ENCODE assay signal across 8 mouse cellular contexts in genomic region chr1:166000601-166001120, GRCm38 (mm10). TPM values are rescaled to one million over a fixed set of nuclear protein-coding genes. Genes with fewer than 3 reads are reported as not detected.
A peak's percentile ranks its signal among the peaks of the same experiment; 100 is the strongest.
DNase-seq lines count a peak whose midpoint lies in the region; ATAC-seq and TF ChIP-seq lines count a peak whose summit lies in the region.

No protein-coding gene starts in this region.

- H3K4me3 ChIP-seq in left cerebral cortex, adult 2 months: peak overlapping the region; percentile 97
- peak overlapping the region; percentile 99 for H3K4me3 ChIP-seq in forebrain, embryonic 10.5 days
- peak overlapping the region; percentile 64 for H3K4me3 ChIP-seq in hindbrain, postnatal 0 days (ENCODE audit: low read length)
- H3K4me3 ChIP-seq in liver, embryonic 13.5 days (replicated peaks): peak overlapping the region; percentile 99
- peak overlapping the region; percentile 99 for H3K4me3 ChIP-seq in neural tube, embryonic 12.5 days

- ATAC-seq in hindbrain, postnatal 0 days: no peak
- no peak for ATAC-seq in liver, embryonic 13.5 days (ENCODE audit: low read depth)
- no peak for ATAC-seq in neural tube, embryonic 12.5 days (ENCODE audit: low FRiP score, low read depth)

- H3K9ac ChIP-seq in hindbrain, postnatal 0 days (replicated peaks; ENCODE audit: low read length): peak overlapping the region; percentile 99
- peak overlapping the region; percentile 98 for H3K9ac ChIP-seq in liver, embryonic 13.5 days
- H3K9ac ChIP-seq in neural tube, embryonic 12.5 days: peak overlapping the region; percentile 99; the same call in 1 of the 2 replicates

- peaks cover 57% of the 10 kb centered on the region for H3K4me1 ChIP-seq in forebrain, embryonic 10.5 days
- 0 out of 2 replicates have a peak, but pooled peaks cover 10% of the 10 kb centered on the region for H3K4me1 ChIP-seq in hindbrain, postnatal 0 days (ENCODE audit: insufficient read depth, low read length)
- H3K4me1 ChIP-seq in liver, embryonic 13.5 days (replicated peaks): peaks cover 46% of the 10 kb centered on the region
- H3K4me1 ChIP-seq in neural tube, embryonic 12.5 days: peaks cover 19% of the 10 kb centered on the region

- TF ChIP-seq CTCF in left cerebral cortex, adult 2 months (IDR thresholded peaks at IDR 0.05): no peak
- no peak for TF ChIP-seq CTCF in hindbrain, postnatal 0 days (IDR thresholded peaks at IDR 0.05; ENCODE audit: low read depth)

- peak overlapping the region; percentile 98; the same call in 1 of the 2 replicates for H3K27ac ChIP-seq in left cerebral cortex, adult 2 months
- peak overlapping the region; percentile 99 for H3K27ac ChIP-seq in forebrain, embryonic 10.5 days
- peak overlapping the region; percentile 91 for H3K27ac ChIP-seq in hindbrain, postnatal 0 days
- H3K27ac ChIP-seq in liver, embryonic 13.5 days: peak overlapping the region; percentile 88
- H3K27ac ChIP-seq in neural tube, embryonic 12.5 days: peak overlapping the region; percentile 79; the same call in 1 of the 2 replicates

- intact Hi-C loops in left cerebral cortex, adult 2 months (cut with DNase I): loop anchor here (2.0 to 10.0 kb wide), 4 partner anchors 254 to 536 kb away; partner anchors contain the start of genes Dcaf6, Ildr2, Mpc2 and Tada1

- DNase-seq in left cerebral cortex, adult 2 months (ENCODE audit: extremely low spot score in 1 of 2, low spot score in 2 of 2): no peak
- DNase-seq in left cerebral cortex, adult 11 months (ENCODE audit: low spot score): no peak
- DNase-seq in T-cell, adult 2 months (ENCODE audit: low spot score): peak; percentile 41
- DNase-seq in forebrain, embryonic 10.5 days (ENCODE audit: extremely low spot score, low spot score): no peak
- peak; percentile 12 for DNase-seq in hindbrain, postnatal 0 days (ENCODE audit: low spot score)
- no peak for DNase-seq in liver, embryonic 13.5 days
- no peak for DNase-seq in retina, embryonic 14.5 days (ENCODE audit: low spot score)

- H3K4me2 ChIP-seq in hindbrain, postnatal 0 days (ENCODE audit: low read depth, low read length): peak overlapping the region; percentile 89
- H3K4me2 ChIP-seq in liver, embryonic 13.5 days: peak overlapping the region; percentile 99
- peak overlapping the region; percentile 86 for H3K4me2 ChIP-seq in neural tube, embryonic 12.5 days (replicated peaks)

- no peaks in the 10 kb centered on the region for H3K9me3 ChIP-seq in forebrain, embryonic 10.5 days
- no peaks in the 10 kb centered on the region for H3K9me3 ChIP-seq in hindbrain, postnatal 0 days (ENCODE audit: low read length)
- H3K9me3 ChIP-seq in liver, embryonic 13.5 days (replicated peaks): no peaks in the 10 kb centered on the region
- no peaks in the 10 kb centered on the region for H3K9me3 ChIP-seq in neural tube, embryonic 12.5 days

- H3K36me3 ChIP-seq in forebrain, embryonic 10.5 days (replicated peaks): no peaks in the 10 kb centered on the region
- H3K36me3 ChIP-seq in hindbrain, postnatal 0 days (ENCODE audit: insufficient read depth, low read length): no peaks in the 10 kb centered on the region
- no peaks in the 10 kb centered on the region for H3K36me3 ChIP-seq in liver, embryonic 13.5 days
- no peaks in the 10 kb centered on the region for H3K36me3 ChIP-seq in neural tube, embryonic 12.5 days

- H3K27me3 ChIP-seq in forebrain, embryonic 10.5 days (ENCODE audit: poor library complexity, severe bottlenecking): no peaks in the 10 kb centered on the region
- H3K27me3 ChIP-seq in hindbrain, postnatal 0 days (ENCODE audit: insufficient read depth, low read length): no peaks in the 10 kb centered on the region
- H3K27me3 ChIP-seq in liver, embryonic 13.5 days: no peaks in the 10 kb centered on the region
- no peaks in the 10 kb centered on the region for H3K27me3 ChIP-seq in neural tube, embryonic 12.5 days (replicated peaks)

- WGBS in forebrain, embryonic 10.5 days: 13% methylated on average over 7 of the region's 7 CpGs
- WGBS in hindbrain, postnatal 0 days: 7% methylated on average over 7 of the region's 7 CpGs
- WGBS in liver, embryonic 13.5 days (ENCODE audit: insufficient replicate concordance): 39% methylated on average over 7 of the region's 7 CpGs
- 3% methylated on average over 7 of the region's 7 CpGs for WGBS in neural tube, embryonic 12.5 days

RNA-seq across cellular contexts. Expression of gene Pou2f1, which starts 1.8 kb away (rescaled TPM):
- 10 to 100 TPM; 18.0 to 22.8 TPM for total RNA-seq in left cerebral cortex, adult 2 months (2021)
- 23.6 and 25.4 TPM in 2 replicates for polyA plus RNA-seq in forebrain, embryonic 10.5 days (2016; fragmentation: Nextera tagmentation; extraction: Ambion mirVana)
- 26.7 and 29.6 TPM in 2 replicates for total RNA-seq in hindbrain, postnatal 0 days (2014; rRNA removed)
- 12.5 and 13.9 TPM in 2 replicates for polyA plus RNA-seq in hindbrain, postnatal 0 days (2015; fragmentation: Nextera tagmentation; extraction: Ambion mirVana)
- polyA plus RNA-seq in liver, embryonic 13.5 days (2015; fragmentation: Nextera tagmentation; extraction: Ambion mirVana): 4.3 and 5.5 TPM in 2 replicates
- polyA plus RNA-seq in neural tube, embryonic 12.5 days (2016; fragmentation: Nextera tagmentation; extraction: Ambion mirVana): 17.0 and 19.6 TPM in 2 replicates

Comparison
In these comparisons a context has a peak if more than half of its experiments do, and no peak if none do; other contexts are left out.
1. DNase-seq: peak in T-cell, adult 2 months (single experiment) and hindbrain, postnatal 0 days (single experiment); none in left cerebral cortex, adult 2 months (0 of 2), left cerebral cortex, adult 11 months (single experiment), forebrain, embryonic 10.5 days (single experiment), liver, embryonic 13.5 days (single experiment) and retina, embryonic 14.5 days (single experiment).
2. Peak in every context shown above with its lines, with median percentiles within 50 percentile points of each other: H3K27ac ChIP-seq, H3K4me3 ChIP-seq, H3K4me2 ChIP-seq and H3K9ac ChIP-seq.